Mouse (Mus musculus) liver, embryonic 14.5 days (tissue): ENCODE measurements at regions not wholly inside any gene's neighbourhood (a gene's known extent, or its start where the extent isn't known, plus 50 kb on each side); places are given as distances from the start of the nearest gene placed in this dataset.

ENCODE experiments used
- CTCF ChIP-seq: IDR thresholded peaks from 2 replicates; pipeline ENCODE4 v1.5.1; 2016; ENCODE audit warnings: antibody characterized with exemption, low read depth, control low read depth
- EP300 ChIP-seq: IDR thresholded peaks from 2 replicates; pipeline ENCODE4 v1.6.1; 2016; ENCODE audit warnings: antibody characterized with exemption, low read depth

- TF ChIP-seq CTCF (no peak), EP300 (no peak)
These were observed 71.7 kb upstream of the Ankrd1 start for GRCm38 (mm10) chr19:36191641-36192040.
